Mouse (Mus musculus) G1E (cell line): ENCODE data around the gene Dvl1. TPM values are rescaled to one million over a fixed set of nuclear protein-coding genes. Genes with fewer than 3 reads are reported as not detected.

ENCODE experiments used
- ATAC-seq: 2 replicates; pipeline ENCODE4 v1.8.0; 2016; ENCODE audit warnings: mild to moderate bottlenecking; ENCODE audit not compliant: insufficient number of reproducible peaks, poor library complexity, low FRiP score, severe bottlenecking; ENCODE audit errors: extremely low read depth
- DNase-seq: peaks from one replicate; pipeline ENCODE4 v3.0.0; 2012; ENCODE audit warnings: low spot score
- H3K27me3 ChIP-seq: 2 replicates; pipeline ENCODE4 v1.6.1; 2012; ENCODE audit warnings: mild to moderate bottlenecking, low read length, inconsistent platforms; ENCODE audit not compliant: insufficient read depth
- H3K36me3 ChIP-seq: replicated peaks from 2 replicates; pipeline ENCODE3; 2012; ENCODE audit warnings: mild to moderate bottlenecking, inconsistent platforms
- H3K4me1 ChIP-seq: 2 replicates; pipeline ENCODE4 v1.6.1; 2012; ENCODE audit warnings: low read depth, low read length, inconsistent platforms, mixed read lengths; ENCODE audit not compliant: insufficient read depth
- H3K4me3 ChIP-seq: 2 replicates; pipeline ENCODE4 v1.5.1; 2012; ENCODE audit warnings: low read depth, mild to moderate bottlenecking, inconsistent platforms, low read length, moderate library complexity, mixed read lengths
- H3K9me3 ChIP-seq: replicated peaks from 2 replicates; pipeline ENCODE4 v1.6.1; 2012; ENCODE audit warnings: inconsistent platforms
- CTCF ChIP-seq: IDR thresholded peaks from 2 replicates; pipeline ENCODE4 v1.5.1; 2012; ENCODE audit warnings: low read depth, low read length, inconsistent platforms, mixed read lengths
- GATA1 ChIP-seq: IDR thresholded peaks from 2 replicates; pipeline ENCODE4 v1.6.1; 2012; ENCODE audit warnings: borderline replicate concordance, low read length, inconsistent platforms, mixed read lengths
- GATA2 ChIP-seq: IDR thresholded peaks from 2 replicates; pipeline ENCODE4 v1.6.1; 2012; ENCODE audit warnings: low read depth, low read length, inconsistent platforms, borderline replicate concordance
- POLR2AphosphoS5 ChIP-seq: IDR thresholded peaks from 2 replicates; pipeline ENCODE4 v1.6.1; 2012; ENCODE audit warnings: low read depth, low read length, inconsistent platforms; ENCODE audit not compliant: insufficient replicate concordance
- TAL1 ChIP-seq: conservative IDR thresholded peaks from 2 replicates; pipeline ENCODE4 v1.6.1; 2012; ENCODE audit warnings: low read depth, low read length, inconsistent platforms, mixed read lengths
- polyA plus RNA-seq: library from polyadenylated mRNA; stranded (reverse); fragments of >175 nt; gene quantifications from 2 replicates; pipeline ENCODE4 v1.2.3, GENCODE M21; 2012
- total RNA-seq, 2 experiments: library from RNA; stranded (forward) in 1 of 2; stranded (reverse) in 1 of 2; fragments of 200-1000 nt in 1 of 2; fragments of >200 nt in 1 of 2; fragmentation: Nextera tagmentation in 1 of 2; gene quantifications; 2 replicates each; pipeline ENCODE4 v1.2.3; 2014 to 2017

The Dvl1 gene
- total RNA-seq (2014; fragmentation: Nextera tagmentation) = 14.4 and 16.8 TPM in 2 replicates
- 9.2 and 13.7 TPM in 2 replicates for total RNA-seq (2017)
- 77.7 and 92.8 TPM in 2 replicates for polyA plus RNA-seq

- Histone ChIP-seq H3K27me3 (peaks cover 7% of the 10 kb centered on the region), H3K9me3 (no peaks in the 10 kb centered on the region), H3K4me3 (peak within 1 kb of the TSS; percentile 91), H3K36me3 (peaks cover 36% of the 10 kb centered on the region), H3K4me1 (peaks cover 48% of the 10 kb centered on the region)
- DNase-seq (peak; percentile 90), ATAC-seq (peak; percentile 74)
- TF ChIP-seq POLR2AphosphoS5 (no peak), GATA1 (no peak), CTCF (no peak), GATA2 (no peak), TAL1 (no peak)
Measured at GRCm38 (mm10) chr4:155846871-155847578, at the start of gene Dvl1. Gene Dvl1 (plus strand): TSS chr4:155847402.

DNA sequence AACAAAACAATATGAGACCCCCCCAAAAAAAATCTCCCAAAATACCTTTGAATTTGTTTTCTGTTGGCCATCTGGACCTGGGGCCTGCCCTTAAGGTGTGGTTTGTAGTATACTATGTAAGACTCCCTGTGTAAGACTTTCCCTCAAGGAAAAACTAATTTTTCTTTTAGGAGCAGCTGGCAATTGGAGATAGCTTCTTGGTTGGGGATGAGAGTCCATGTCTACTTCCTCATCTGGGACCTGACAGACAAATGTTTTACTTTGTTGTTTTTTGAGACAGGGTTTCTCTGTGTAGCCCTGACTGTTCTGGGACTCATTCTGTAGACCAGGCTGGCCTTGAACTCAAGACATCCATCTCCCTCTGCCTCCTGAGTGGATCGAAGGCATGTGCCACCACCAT is 45.1 kb upstream of the Dvl1 start:
- TF ChIP-seq GATA1 (no peak), POLR2AphosphoS5 (no peak), TAL1 (no peak), GATA2 (no peak), CTCF (no peak)
- DNase-seq (no peak), ATAC-seq (no peak)
- Histone ChIP-seq H3K4me3 (no peak overlapping the region), H3K36me3 (peaks cover 28% of the 10 kb centered on the region), H3K4me1 (peaks cover 37% of the 10 kb centered on the region), H3K9me3 (no peaks in the 10 kb centered on the region), H3K27me3 (peaks cover 9% of the 10 kb centered on the region)

DNA sequence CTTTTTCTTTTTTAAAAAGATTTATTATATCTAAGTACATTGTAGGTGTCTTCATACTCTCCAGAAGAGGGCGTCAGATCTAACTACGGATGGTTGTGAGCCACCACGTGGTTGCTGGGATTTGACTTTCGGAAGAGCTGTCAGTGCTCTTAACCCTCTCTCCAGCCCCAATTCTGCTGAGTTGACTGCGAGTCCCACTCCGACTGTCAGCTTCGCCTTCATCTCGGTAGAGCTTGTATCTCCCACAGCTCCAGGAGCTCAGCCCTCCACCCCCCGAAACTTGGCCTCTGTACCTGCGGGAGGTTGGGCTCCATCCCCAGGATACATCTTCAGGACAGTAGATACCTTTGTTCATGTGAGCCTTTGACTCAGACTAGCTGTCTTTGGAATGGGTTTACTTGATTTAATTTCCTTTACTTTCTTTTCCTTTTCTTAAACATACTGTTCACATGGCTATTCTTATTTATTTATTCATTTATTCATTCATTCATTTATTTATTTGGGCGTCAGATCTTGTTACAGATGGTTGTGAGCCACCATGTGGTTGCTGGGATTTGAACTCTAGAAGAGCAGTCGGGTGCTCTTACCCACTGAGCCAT is 44.4 kb upstream of the Dvl1 start, which contains the start of gene Mrpl20:
Gene Mrpl20 (plus strand): TSS at position 138 of the 599 bp plus-strand sequence.
- ATAC-seq (no peak), DNase-seq (no peak)
- peaks cover 7% of the 10 kb centered on the region for H3K27me3 ChIP-seq
- TF ChIP-seq CTCF (no peak), GATA2 (no peak), POLR2AphosphoS5 (no peak), GATA1 (no peak)
- H3K4me3 ChIP-seq = peak within 1 kb of the TSS; percentile 88
- H3K36me3 ChIP-seq = peaks cover 35% of the 10 kb centered on the region
- no peaks in the 10 kb centered on the region for H3K9me3 ChIP-seq
- H3K4me1 ChIP-seq = peaks cover 37% of the 10 kb centered on the region

DNA sequence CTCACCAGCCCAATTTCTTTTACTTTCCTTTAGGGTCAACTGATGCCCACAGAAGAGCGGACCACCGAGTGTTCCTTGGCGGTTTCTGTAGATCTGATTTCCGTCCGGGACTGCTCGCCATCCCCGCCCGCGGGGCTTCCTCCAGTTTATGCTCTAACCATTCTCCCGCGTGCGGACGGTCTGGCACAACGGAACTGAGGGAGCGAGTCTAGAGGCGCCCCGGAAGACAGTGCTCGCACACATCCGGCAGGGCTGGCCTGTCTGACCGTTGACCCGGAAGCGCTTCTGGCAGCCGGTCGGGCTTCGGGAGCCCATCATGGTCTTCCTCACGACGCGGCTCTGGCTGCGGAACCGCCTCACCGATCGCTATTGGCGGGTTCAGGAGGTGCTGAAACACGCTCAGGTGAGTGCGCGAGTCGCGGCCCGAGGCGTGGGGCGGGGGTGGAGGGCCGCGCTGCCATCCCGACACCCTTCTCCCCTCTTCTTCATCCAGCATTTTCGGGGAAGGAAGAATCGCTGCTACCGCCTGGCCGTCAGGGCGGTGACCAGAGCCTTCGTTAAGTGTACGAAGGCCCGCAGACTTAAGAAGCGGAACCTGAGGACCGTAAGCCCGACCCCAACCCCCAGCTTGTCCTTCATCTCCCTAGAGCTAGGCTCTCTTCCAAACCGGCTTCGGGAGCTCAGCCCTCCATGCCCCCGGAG is 43.7 kb upstream of the Dvl1 start:
- Histone ChIP-seq H3K4me1 (peaks cover 37% of the 10 kb centered on the region), H3K36me3 (peaks cover 41% of the 10 kb centered on the region), H3K4me3 (peak overlapping the region; percentile 88), H3K27me3 (peaks cover 7% of the 10 kb centered on the region), H3K9me3 (no peaks in the 10 kb centered on the region)
- ATAC-seq (peak; percentile 94), DNase-seq (peak; percentile 77)
- TF ChIP-seq GATA2 = no peak
- no peak for TF ChIP-seq GATA1
- TF ChIP-seq TAL1 = no peak
- TF ChIP-seq CTCF = no peak
- TF ChIP-seq POLR2AphosphoS5 = no peak

- DNase-seq (no peak), ATAC-seq (no peak)
- Histone ChIP-seq H3K27me3 (no peaks in the 10 kb centered on the region), H3K4me3 (no peak overlapping the region), H3K4me1 (peaks cover 42% of the 10 kb centered on the region), H3K9me3 (no peaks in the 10 kb centered on the region), H3K36me3 (peaks cover 75% of the 10 kb centered on the region)
- no peak for TF ChIP-seq POLR2AphosphoS5
- no peak for TF ChIP-seq GATA2
- no peak for TF ChIP-seq GATA1
- no peak for TF ChIP-seq TAL1
- no peak for TF ChIP-seq CTCF
Measured at GRCm38 (mm10) chr4:155807841-155808240, 39.4 kb upstream of the Dvl1 start.

DNA sequence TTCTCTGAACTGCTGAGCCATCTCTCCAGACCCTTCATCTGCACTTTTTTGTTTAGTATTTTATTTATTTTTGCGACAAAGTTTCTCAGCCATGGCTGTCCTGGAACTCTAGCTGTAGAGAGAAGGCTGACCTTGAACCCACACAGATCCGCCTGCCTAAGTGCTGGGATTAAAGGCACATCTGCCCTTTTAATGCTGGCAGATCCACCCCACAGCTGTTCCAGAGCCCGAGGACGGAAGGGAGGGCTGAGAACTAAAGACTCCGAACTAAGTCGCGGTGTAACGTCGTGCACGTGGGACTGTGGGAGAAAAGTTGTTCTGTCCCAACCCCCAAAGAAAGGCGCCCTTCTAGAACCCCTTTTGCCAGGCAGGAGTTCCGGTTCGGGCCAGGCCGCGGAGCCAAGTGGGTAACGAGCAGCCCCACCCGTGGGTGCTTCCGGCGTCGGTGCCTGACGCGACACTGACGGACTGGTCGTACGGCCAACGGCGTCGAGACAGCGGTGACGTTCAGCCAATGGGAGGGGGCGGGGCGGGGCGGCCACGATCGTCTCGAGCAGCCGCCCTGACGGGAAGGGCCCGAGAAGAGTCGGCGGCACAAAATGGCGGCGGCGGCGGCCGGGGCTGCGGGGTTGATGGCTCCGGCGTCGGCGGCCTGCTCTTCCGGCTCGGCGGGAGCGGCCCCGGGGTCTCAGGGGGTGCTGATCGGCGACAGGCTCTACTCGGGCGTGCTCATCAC is 35.1 kb upstream of the Dvl1 start, which contains the start of gene Ccnl2:
Gene Ccnl2 (plus strand): TSS at position 561 of the 736 bp plus-strand sequence.
- ATAC-seq (peak; percentile 98), DNase-seq (peak; percentile 90)
- peaks cover 85% of the 10 kb centered on the region for H3K36me3 ChIP-seq
- no peaks in the 10 kb centered on the region for H3K9me3 ChIP-seq
- TF ChIP-seq CTCF (no peak), GATA2 (no peak), POLR2AphosphoS5 (no peak), TAL1 (no peak), GATA1 (no peak)
- no peaks in the 10 kb centered on the region for H3K27me3 ChIP-seq
- H3K4me1 ChIP-seq = peaks cover 43% of the 10 kb centered on the region
- peak within 1 kb of the TSS; percentile 92 for H3K4me3 ChIP-seq
